Mouse (Mus musculus) ovary, adult 18-20 months (tissue): ENCODE data around the gene Cdon.

Experiments
- DNase-seq: peaks from one replicate; pipeline ENCODE4 v3.0.0; 2022; ENCODE audit warnings: low spot score, mixed read lengths

The Cdon gene

DNA sequence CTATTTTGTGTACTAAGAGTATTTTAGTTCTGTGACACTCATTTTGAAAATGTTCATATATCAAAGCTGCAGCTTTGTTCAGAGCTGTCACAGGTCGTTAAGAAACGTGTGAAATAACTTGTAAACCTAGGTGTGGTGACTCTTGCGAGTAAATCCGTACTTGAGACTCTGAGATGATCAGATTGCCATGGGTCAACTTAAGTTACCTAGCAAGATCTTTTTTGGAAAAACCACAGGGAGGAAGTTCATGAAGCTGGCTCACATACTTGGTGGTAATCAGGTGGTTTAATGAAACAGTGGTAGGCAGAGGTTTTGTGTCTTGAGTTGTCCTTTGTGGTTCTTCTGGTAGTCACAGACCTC is 72.8 kb downstream of the Cdon start:
- no peak for DNase-seq

DNA sequence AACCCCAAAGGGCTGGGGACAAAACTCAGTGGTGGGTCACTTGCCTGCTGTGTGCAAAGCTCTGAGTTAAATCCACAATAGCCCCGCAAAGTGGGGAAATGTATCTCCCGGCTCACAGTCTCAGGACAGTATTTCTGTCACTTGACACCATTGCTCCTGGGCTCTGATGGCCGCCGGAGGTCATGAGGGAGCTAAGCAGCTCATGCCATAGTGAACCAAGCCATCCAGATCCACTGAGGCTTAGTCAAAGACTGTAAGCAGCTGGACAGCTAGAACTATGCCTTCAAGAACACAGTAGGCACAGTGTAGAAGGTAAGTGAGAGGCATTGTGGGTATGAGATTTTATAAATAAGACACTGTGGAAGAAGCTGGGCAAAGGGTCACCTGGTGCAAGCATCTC is 74.0 kb downstream of the Cdon start:
- no peak for DNase-seq

DNA sequence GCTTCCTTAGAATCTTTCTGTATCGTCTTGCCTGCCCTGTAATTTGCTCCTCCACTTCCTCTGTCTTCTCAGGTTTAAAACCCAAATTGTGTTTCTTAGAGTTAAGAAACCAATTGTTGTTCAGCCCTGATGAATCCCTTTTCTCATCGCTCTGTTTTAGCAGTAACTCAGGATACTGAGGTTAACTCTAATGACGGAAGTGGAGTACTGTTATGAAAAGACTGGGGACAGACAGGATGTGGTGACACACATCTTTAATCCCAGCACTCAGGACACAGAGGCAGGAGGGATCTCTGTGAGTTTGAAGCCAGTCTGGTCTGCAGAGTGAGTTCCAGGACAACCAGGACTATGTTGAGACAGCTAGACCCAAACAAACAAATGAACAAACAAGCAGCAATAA is 74.5 kb downstream of the Cdon start:
- no peak for DNase-seq

DNA sequence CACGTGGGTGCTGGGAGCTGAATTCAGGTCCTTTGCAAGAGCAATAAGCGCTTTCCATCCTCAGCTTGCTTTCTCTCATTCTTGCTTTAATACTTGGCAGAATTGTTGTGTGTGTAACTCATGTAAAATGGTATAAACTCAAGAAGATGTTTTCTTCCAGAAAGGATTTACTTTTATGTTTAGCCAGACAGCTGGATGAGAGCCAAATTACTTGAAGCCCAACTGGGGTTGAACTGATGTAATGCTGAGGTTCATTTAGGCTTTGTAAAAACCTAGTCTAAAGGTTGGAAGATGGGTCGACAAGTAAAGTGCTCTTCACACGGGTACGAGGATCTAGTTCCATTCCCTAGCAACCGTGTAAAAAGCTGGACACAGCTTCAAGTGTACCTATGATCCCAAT is 79.0 kb downstream of the Cdon start:
- DNase-seq = no peak

DNA sequence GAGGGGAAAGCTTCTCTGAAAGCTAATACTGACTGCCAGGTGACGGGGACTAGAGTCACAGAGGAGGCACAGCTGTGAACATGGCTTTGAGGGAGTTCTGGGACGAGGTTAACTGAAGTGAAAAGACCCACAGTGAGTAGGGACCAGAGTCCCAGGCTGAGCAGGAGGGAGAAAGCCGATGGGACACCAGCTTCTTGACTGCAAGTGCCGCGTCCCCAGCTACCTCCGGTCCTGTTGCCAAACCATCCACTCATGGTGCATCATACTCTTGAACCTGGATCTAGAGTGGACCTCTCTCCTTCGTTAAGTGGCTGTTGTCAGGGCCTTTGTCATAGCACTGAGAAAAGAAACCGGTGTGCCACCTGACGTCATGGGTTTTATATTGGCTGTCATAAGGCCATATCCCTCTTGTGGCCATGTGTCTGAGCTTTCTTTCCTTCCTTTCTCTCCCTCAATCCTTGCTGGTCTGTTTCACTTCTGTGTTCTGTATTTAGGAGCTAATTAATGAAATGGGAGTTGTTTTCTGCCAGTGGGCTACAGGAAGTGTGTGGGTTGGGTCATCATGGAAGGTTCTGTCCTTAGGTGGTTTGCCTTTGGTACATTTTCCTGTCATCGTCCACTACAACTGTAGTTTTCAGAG is 81.6 kb downstream of the Cdon start:
- no peak for DNase-seq

DNA sequence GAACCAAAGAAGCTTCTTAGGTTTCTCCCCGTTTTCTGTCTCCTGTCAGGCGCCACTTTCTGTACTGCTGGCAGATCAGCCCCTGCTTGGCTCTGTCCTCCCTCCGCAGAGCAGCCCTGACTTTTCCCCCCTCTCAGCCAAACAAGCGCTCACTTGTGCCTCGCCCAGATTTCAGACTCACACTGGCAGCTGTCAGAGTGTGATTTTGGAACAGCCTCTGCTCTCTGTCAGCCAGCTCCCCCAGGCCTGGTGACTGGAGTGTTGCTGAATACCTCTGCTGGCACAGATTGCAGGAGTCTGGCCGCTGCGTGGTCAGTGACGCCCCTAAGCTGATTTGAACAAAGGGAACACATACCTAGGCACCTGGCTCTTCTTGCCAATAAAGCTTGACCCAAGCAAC is 87.3 kb downstream of the Cdon start:
- peak; percentile 49 for DNase-seq

DNA sequence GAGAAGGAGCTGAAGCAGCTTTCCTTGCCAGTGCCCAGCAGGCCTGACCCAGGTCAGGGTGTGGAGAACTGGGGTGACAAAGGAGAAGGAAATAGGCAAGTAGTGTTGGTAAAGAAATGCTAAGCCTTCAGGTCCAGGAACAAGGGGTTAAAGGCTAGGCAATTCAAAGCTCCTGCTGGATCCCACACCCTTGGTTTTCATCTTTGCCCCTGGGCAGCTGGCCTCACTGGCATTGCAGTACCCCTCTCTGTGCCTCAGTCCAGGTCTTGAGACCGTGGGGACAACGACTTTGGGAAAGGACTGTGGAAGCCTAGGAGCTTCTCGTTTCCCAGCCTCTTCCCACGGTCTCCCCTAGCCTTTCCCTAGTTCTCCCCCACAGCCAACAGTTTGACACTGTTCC is 93.0 kb downstream of the Cdon start:
- DNase-seq = no peak

DNA sequence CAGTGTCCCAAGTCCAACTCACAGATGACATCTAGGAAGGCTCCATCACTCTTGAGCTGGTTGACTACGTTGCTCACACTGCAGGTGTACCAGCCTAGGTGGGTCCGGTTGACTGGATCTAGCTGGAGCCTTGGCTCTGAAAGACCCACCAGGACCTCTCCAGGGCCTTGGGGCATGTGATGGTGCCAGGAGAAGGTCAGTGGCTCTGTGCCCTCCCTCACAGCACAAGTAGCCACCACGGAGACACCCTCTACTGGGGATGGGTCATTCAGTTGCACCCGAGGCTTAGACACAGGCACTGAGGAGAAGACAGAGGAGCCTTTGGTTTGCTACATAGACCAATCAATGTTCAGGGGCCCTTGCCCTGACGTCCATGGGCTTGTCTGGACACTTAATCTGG is 95.3 kb downstream of the Cdon start:
- no peak for DNase-seq

DNA sequence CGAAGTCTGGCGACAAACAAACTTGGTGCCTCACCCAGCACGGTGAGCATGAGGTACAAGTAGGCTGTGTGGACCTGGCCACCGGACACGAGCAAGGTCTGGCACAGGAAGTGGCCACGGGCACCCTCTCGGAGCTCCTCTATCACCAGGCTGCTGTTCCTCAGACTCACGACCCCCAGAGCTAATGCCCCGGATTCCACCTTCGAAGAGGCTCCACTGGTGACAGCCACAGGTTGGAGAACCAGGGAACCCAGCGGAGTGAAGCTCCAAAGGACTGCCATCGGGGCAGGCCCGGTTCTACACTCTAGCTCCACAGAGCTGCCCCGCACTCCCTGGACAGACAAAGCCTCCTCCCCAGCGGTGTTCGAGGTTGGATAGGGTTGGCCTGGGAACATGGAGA is 95.8 kb downstream of the Cdon start:
- no peak for DNase-seq

DNA sequence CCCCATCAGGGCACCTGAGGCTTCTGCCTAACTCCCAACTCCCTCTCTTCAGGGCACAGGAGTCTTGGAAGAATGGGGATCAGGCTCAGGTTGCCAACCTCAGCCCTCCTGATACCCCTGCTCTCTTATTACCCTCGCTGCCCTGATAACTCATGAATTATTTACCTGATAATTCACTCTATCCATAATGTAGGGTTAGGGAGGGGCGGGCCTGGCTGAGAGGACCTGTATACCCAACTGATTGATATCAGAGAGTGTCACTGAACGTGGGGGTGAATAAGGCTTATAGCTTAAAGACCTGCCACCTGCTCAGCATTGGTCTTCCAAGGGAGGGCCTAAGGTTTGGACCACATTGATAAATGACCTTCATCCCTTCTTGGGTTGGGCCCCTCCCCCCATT is 97.2 kb downstream of the Cdon start, which contains the start of gene Gm1113:
Gene Gm1113, minus strand, starts transcription at position 101 of the 400 bp plus-strand sequence.
- no peak for DNase-seq

DNA sequence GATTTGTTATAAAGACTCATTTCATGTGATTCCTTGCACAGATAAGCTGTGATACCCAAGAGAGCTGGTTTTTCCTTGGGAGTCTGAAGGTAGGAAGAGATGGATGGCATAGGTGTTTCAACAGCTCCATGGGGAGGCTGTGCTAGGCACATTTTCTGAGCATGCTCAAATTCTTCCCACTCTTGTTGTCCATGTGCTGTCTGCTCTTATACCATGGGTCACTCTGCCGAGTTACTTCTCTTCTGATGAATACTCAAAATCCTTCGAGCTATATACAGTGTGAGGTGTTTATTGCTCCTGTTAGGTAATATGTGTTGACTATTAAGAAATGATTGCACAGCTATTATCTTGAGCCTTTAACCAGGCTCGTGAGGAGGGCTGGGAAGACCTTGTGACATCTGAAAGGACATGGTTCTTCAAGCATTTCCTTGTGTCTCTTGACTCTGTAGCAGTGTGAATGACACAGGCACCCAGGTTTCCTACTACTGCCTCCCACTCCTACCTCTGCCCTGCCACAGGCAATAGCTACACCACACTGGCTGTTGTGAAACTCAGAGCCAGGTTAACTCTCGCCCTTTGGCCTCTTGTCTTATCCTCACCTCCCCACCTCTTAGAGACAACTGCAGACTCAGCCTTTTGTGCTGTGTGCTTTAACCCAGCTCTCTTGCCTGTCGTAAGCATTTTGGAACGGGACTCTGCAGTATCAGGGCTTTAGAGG is 99.9 kb downstream of the Cdon start:
- no peak for DNase-seq

DNA sequence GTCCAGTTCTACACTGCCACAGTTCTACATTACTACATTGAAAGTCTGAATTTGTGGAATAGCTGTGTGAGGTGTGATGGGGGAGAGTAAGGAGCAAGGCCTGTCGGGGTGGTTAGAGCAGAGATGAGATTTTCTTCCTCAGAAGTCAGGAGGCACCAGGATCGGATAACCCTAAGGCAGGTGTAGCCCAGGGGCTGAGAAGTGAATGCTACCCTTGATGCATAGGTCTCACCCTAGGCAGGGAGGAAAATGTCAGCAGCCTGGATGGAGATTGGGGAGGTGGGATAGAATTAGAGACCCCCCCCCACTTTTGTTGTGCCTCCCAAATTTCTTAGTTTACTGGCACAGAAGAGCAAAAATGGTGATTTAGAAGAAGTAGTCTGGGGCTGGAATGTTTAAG is 101.3 kb downstream of the Cdon start:
- DNase-seq = no peak

DNA sequence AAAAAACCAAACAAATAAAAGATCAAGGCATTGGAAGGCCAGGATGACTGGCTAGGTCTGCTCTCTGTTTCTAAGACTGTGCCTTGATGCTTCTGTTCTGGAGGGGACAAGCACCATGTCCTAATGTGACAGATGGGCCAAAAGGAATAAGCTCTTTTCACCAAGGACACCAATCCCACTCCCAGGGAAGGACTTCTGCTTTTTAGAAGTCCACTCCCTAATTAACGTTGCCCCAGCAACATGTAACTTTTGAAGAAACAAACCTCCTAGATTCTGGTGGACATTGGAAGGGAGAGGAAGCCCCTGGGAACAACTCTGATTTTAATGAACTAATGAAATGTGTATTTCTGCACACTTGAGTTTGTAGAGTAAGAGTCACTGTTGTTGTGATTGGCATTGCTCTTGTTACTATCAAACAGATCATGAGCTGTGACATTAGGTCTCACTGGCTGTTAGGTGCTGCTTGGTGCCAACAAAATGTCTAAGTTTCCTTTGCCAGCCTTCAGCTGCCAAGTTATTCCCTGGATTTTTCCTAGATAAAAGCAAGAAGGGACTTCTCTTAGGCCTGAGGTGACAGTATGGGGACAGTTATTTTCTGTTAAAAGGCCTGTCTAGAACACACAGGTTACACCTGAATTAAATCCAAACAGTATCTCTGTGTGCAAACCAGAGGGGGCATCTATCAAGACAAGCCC is 102.0 kb downstream of the Cdon start:
- DNase-seq = no peak

DNA sequence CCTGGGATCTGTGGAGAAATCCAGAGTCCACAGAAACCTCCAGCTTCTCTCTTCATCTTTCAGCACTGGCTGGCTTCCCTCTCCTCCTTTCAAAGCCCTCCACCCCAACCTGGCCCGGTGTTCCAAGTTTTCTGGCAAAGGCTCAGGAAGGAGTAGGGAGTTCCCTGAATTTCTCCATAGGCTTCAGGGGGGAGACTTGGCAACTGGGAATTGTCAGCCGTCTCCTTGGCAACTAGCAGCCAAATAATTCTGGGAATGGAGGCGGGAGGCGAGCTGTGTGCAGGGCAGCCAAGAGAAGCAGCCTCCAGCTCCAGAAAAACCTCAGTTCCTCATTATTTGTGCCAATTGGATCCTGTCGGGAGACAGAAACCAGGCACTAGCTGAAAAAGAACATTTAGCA is 102.6 kb downstream of the Cdon start:
- DNase-seq = peak; percentile 57

DNA sequence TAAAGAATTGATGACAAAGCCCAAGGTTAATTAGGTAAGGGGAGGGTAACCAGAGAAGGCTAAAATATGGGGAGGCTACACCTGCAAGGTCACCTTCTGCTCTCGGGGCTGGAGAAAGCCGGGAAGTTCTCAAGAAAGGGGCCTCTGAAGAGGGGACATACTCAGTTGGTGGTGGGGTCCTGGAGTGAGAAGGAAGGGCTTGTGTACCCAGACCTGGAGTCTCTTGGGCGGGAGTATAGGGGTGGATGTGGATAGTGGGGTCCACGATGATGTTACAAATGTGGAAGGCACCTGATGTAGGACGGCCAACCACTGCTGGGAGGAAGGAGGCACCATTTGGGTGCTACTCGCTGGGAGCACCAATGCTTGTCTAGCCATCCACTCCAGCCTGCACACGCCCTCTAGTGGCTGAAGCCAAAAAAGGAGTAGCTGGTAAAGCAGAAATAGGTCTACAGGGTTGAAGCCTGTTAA is 103.0 kb downstream of the Cdon start:
- peak; percentile 44 for DNase-seq

DNA sequence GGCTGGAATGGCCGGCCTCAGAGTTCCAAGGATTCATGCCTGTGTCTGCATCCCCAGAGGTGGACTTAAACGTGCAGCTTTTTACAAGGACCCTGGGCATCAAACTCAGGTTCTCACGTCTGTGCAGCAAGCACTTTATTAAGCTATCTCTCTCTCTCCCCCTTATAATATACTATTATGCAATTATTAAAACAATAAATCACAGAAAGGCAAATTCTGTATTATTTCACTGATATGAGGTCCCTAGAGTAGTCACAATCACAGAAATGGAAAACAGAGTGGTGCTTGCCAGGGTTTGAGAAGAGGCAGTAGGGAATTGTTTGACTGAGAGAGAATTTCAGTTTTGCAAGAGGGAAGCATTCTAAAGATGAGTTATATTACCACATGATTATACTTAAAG is 108.2 kb downstream of the Cdon start:
- no peak for DNase-seq

DNA sequence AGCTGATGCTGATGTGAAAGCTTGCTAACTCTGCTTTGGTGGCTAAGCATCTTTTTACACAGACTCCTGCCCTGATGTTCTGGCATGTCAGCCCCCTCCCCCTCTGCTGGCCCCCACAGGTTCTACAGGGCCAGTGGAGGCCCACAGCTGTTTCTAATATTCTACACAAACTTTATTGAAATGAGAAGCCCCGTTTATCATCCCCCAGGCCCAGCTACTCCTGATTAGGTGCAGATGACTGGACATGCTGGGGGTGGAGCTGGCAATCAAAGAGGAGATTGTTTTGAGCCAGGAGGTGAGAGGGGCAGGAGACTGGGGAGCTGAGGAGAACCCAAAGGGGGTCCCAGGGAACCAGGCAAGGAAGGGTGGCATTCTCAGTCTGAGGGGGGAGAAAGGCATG is 108.9 kb downstream of the Cdon start:
- DNase-seq = no peak

DNA sequence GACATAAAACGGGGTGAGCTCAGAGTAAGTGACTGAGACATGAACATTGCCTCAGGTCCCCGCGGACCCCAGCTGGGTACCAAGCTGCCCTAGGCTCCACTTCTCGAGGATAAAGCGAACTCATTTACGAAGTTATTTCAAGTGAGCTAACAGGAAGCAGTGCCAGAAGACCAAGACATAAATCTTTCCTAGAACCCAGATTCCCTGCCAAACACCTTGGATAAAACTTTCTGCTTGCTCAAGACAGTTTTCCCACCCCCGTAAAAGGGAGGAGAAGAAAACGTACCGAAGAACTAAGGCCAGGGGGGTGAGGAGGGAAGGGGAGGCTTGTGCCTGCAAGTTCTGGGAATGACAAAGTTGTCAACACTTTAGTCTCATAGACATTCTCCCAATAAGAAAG is 112.3 kb downstream of the Cdon start:
- no peak for DNase-seq

DNA sequence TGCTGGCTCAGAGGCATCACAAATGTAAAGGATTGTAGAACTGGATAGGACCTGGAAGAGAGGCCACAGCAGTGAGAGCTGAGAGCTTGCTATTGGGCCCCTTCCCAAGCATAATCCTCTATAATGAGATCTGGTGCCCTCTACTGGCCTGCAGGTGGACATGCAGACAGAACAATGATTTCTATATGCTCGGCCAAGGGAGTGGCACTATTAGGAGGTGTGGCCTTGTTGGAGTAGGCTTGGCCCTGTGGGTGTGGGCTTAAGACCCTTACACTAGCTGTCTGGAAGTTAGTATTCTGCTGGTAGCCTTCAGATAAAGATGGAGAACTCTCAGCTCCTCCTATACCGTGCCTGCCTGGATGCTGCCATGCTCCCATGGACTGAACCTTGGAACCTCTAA is 114.2 kb downstream of the Cdon start:
- no peak for DNase-seq

DNA sequence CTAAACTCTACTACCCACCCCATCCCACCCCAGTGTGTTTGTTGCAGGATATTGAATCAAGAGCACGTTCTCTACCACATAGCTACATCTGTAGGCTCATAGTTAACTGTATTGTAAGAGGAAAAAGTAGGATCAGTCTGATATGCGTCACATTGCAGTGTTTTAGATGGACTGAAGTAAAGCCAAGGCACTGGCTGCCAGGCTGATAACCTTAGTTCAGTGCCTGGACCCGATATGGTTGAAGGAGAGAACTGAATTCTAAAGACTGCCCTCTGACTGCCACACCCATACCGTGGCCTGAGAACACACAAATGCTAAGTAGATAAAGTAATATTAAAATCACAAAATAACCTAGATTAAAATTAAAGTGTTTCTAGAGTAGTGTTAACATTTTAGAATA is 114.9 kb downstream of the Cdon start:
- DNase-seq = no peak

DNA sequence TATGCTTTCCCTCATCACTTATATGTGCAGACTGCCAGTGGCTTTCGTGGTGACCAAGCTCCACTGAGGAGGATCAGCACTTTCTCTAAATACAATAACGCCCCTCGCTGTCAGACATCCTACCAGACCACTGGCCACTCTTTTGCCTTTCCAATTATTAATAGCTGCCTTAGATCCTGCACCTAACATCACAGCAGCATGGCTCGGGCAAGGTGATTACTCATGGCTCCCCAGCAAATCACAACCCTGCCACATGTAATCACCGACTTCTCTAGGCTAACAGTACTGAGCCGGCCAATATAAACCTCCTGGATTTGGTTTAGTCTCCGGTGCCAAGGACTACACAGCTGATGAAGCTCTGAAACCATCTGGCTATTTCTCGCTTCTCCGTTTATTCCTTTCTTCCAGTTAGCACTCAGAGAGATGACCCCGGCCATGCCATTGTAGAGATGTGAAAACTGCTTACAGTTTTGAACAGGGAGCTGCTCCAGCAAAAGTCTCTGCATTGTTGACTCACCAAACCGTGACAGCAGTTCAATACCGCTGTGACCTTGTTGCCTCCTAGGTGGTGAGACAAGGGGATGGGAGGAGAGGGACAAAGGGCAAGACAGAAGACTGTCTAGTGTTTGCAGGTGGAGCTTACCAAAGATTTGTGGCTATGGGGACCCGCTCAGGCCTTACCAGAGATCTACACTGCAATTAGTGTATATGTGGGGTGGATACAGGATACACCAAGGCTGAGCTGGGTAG is 118.2 kb downstream of the Cdon start:
- no peak for DNase-seq

DNA sequence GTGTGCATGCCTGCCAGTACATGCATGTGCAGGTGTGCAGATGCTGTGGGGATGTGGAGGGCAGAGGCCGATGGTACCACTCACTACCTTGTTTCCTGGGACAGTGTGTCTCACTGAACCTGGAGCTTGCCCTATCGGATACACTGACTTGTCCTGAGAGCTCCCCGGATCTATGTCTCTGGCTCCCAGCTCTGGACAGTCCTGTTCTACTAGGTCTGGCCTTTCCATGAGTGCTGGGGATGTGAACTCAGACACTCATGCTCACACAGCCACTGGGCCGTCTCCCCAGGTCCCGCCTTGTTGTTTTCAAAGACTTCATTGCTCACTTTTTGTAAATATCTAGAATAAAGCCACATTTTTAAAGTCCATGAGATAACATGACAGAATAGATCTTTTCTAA is 120.1 kb downstream of the Cdon start:
- no peak for DNase-seq

DNA sequence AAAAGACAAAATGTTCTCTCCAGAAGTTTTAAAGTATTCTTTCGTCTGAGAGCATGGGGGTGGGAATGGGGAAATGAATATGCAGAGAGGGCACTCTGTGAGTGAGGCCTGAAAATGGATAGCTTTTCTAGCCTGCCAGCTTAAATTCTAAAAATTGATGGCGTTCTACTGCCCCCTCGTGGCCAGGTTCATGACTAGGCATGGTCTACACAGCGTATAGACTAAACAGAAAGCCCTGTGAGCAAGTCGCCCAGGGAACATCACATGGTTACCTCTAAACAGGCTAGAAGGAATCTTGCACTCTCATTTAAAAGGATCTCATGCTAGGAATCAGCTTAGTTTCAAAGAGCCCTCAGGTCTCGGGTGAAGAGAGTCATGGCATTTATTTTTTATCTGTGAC is 120.6 kb downstream of the Cdon start:
- DNase-seq = peak; percentile 36
